Mouse (Mus musculus): ENCODE measurements around the gene Mtfmt. TPM values are rescaled to one million over a fixed set of nuclear protein-coding genes. Genes with fewer than 3 reads are reported as not detected.

Mtfmt gene
- polyA plus RNA-seq, 1 experiment from 2014 or later = 24.0 TPM

- H3K9me3 ChIP-seq (ENCODE audit: control insufficient read depth, low read length) = no peaks in the 10 kb centered on the region
- 68% methylated on average over 11 of the region's 11 CpGs for WGBS
- ATAC-seq = no peak
These were observed 32.1 kb downstream of the Mtfmt start for GRCm38 (mm10) chr9:65467686-65468085.

GRCm38 (mm10) chr9:65472769-65473168, 37.2 kb downstream of the Mtfmt start:
- Histone ChIP-seq H3K9me3 (ENCODE audit: control insufficient read depth, low read length) (no peaks in the 10 kb centered on the region), H3K4me3 (ENCODE audit: low read length) (no peak overlapping the region), H3K36me3 (ENCODE audit: control insufficient read depth, insufficient read depth, low read length) (peaks cover 2% of the 10 kb centered on the region; the same call in 1 of the 2 replicates), H3K4me1 (ENCODE audit: control insufficient read depth, insufficient read depth, low read length) (no peaks in the 10 kb centered on the region), H3K9ac (ENCODE audit: low read depth, low read length) (no peak overlapping the region), H3K27ac (ENCODE audit: low read length) (no peak overlapping the region), H3K4me2 (ENCODE audit: low read depth, low read length) (no peak overlapping the region), H3K27me3 (replicated peaks; ENCODE audit: control insufficient read depth, insufficient read depth, low read length) (no peaks in the 10 kb centered on the region)
- no peak for ATAC-seq
- 82% methylated on average over 4 of the region's 4 CpGs for WGBS

More at GRCm38 (mm10) chr9:65467686-65468085, 32.1 kb downstream of the Mtfmt start:
- Histone ChIP-seq H3K36me3 (ENCODE audit: control insufficient read depth, insufficient read depth, low read length) (0 out of 2 replicates have a peak, but pooled peaks cover 7% of the 10 kb centered on the region), H3K27ac (ENCODE audit: low read length) (no peak overlapping the region), H3K9ac (ENCODE audit: low read depth, low read length) (no peak overlapping the region), H3K4me2 (ENCODE audit: low read depth, low read length) (no peak overlapping the region), H3K4me3 (ENCODE audit: low read length) (no peak overlapping the region), H3K4me1 (ENCODE audit: control insufficient read depth, insufficient read depth, low read length) (peaks cover 2% of the 10 kb centered on the region; the same call in 1 of the 2 replicates), H3K27me3 (replicated peaks; ENCODE audit: control insufficient read depth, insufficient read depth, low read length) (no peaks in the 10 kb centered on the region)

DNA sequence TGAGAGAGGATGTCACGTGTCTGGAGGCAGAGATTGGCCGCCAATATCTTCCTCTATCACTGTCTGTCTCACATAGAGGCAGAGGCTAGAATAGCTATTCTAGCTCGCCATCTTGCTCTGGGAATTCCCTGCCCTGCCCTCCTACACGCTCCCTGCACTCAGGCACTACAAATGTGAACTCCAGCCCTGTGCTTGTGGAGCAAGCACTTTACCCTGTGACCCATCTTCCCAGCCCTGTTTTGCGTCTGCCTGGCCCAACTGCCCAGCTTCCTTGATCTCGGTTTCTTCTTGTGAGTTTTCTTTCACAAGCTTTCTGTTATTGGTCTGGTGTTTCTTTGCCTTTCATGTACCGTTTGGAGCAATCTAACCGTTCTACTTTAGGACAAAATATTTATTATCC, 43.6 kb downstream of the Mtfmt start:
- Histone ChIP-seq H3K9ac (ENCODE audit: low read depth, low read length) (no peak overlapping the region), H3K27me3 (replicated peaks; ENCODE audit: control insufficient read depth, insufficient read depth, low read length) (no peaks in the 10 kb centered on the region), H3K9me3 (ENCODE audit: control insufficient read depth, low read length) (no peaks in the 10 kb centered on the region), H3K4me1 (ENCODE audit: control insufficient read depth, insufficient read depth, low read length) (no peaks in the 10 kb centered on the region), H3K27ac (ENCODE audit: low read length) (no peak overlapping the region), H3K4me2 (ENCODE audit: low read depth, low read length) (no peak overlapping the region), H3K36me3 (ENCODE audit: control insufficient read depth, insufficient read depth, low read length) (no peaks in the 10 kb centered on the region; the same call in 1 of the 2 replicates), H3K4me3 (ENCODE audit: low read length) (no peak overlapping the region)
- WGBS = 88% methylated on average over 8 of the region's 8 CpGs
- ATAC-seq = no peak

- H3K4me3 ChIP-seq (ENCODE audit: low read length) = no peak overlapping the region
- H3K36me3 ChIP-seq (ENCODE audit: control insufficient read depth, insufficient read depth, low read length) = no peaks in the 10 kb centered on the region; the same call in 1 of the 2 replicates
These were observed 44.5 kb downstream of the Mtfmt start for GRCm38 (mm10) chr9:65480071-65480470.

DNA sequence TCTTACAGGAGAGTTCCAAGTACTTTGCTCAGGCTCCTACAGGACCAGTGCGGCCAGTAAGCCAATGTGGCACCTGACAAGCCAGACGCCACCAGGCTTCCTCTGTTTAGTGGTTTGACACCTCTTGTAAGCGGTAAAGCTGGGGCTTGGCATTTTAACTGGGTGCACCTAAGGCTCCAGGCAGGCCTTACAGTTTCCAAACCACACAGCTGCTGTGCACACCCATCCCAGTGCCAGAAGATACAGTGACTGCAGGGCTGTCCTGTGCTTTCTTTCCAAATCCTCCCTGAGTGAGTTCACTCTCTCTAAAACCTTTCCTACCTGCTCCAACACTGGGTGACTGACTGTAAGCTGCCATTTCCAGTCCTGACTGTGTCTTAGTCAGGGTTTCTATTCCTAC, 55.9 kb downstream of the Mtfmt start:
- Histone ChIP-seq H3K27me3 (replicated peaks; ENCODE audit: control insufficient read depth, insufficient read depth, low read length) (no peaks in the 10 kb centered on the region), H3K9ac (ENCODE audit: low read depth, low read length) (no peak overlapping the region), H3K4me3 (ENCODE audit: low read length) (no peak overlapping the region), H3K4me2 (ENCODE audit: low read depth, low read length) (no peak overlapping the region), H3K36me3 (ENCODE audit: control insufficient read depth, insufficient read depth, low read length) (no peaks in the 10 kb centered on the region), H3K27ac (ENCODE audit: low read length) (no peak overlapping the region), H3K4me1 (ENCODE audit: control insufficient read depth, insufficient read depth, low read length) (no peaks in the 10 kb centered on the region), H3K9me3 (ENCODE audit: control insufficient read depth, low read length) (no peaks in the 10 kb centered on the region)
- no peak for ATAC-seq
- WGBS = 91% methylated on average over 3 of the region's 3 CpGs

More at GRCm38 (mm10) chr9:65480071-65480470, 44.5 kb downstream of the Mtfmt start:
- H3K4me1 ChIP-seq (ENCODE audit: control insufficient read depth, insufficient read depth, low read length) = no peaks in the 10 kb centered on the region
- H3K9me3 ChIP-seq (ENCODE audit: control insufficient read depth, low read length) = no peaks in the 10 kb centered on the region
- H3K27me3 ChIP-seq (replicated peaks; ENCODE audit: control insufficient read depth, insufficient read depth, low read length) = no peaks in the 10 kb centered on the region
- WGBS = 88% methylated on average over 5 of the region's 5 CpGs
- no peak overlapping the region for H3K4me2 ChIP-seq (ENCODE audit: low read depth, low read length)
- no peak for ATAC-seq
- H3K27ac ChIP-seq (ENCODE audit: low read length) = no peak overlapping the region
- H3K9ac ChIP-seq (ENCODE audit: low read depth, low read length) = no peak overlapping the region

DNA sequence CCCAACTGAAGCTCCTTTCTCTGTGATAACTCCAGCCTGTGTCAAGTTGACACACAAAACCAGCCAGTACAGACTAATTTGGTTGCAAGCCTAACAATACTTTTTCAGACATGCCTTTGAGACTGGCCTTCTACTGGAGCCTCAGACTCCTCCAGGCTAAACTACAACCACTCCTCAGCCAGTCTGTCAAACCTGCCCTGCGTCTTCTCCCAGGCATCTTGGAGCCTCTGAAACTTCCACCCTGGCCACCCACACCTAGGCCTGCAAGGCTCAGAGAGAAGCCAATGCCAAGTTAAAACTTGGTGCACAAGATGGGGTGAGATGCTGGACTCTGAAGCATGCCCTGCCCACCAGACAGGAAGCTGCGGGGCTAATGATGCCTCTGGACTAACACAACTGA, 56.8 kb downstream of the Mtfmt start:
- Histone ChIP-seq H3K27me3 (replicated peaks; ENCODE audit: control insufficient read depth, insufficient read depth, low read length) (no peaks in the 10 kb centered on the region), H3K9ac (ENCODE audit: low read depth, low read length) (no peak overlapping the region), H3K4me2 (ENCODE audit: low read depth, low read length) (no peak overlapping the region), H3K4me3 (ENCODE audit: low read length) (no peak overlapping the region), H3K27ac (ENCODE audit: low read length) (no peak overlapping the region), H3K36me3 (ENCODE audit: control insufficient read depth, insufficient read depth, low read length) (no peaks in the 10 kb centered on the region), H3K4me1 (ENCODE audit: control insufficient read depth, insufficient read depth, low read length) (no peaks in the 10 kb centered on the region), H3K9me3 (ENCODE audit: control insufficient read depth, low read length) (no peaks in the 10 kb centered on the region)
- 86% methylated on average over 2 of the region's 2 CpGs for WGBS
- no peak for ATAC-seq

DNA sequence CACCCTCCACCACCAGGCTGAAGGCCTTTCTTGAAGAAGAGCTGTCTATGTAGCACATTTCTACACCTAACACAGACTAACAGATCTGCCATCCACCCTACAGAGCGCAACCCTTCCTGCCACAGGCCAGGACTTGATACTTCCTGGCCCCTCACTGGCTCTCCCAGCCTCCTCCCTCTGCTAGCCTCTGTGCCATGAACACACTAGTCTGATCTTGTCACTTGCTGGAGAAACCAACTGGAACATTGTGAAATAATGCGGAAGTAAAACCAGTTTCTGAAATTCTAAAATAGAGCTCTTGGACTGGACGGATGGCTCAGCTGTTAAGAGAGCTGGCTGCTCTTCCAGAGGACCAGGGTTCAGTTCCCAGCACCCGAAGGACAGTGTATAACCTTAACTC, 57.3 kb downstream of the Mtfmt start:
- 90% methylated on average over 4 of the region's 4 CpGs for WGBS
- no peak overlapping the region for H3K9ac ChIP-seq (ENCODE audit: low read depth, low read length)
- no peaks in the 10 kb centered on the region for H3K9me3 ChIP-seq (ENCODE audit: control insufficient read depth, low read length)
- no peaks in the 10 kb centered on the region for H3K36me3 ChIP-seq (ENCODE audit: control insufficient read depth, insufficient read depth, low read length)
- no peaks in the 10 kb centered on the region for H3K4me1 ChIP-seq (ENCODE audit: control insufficient read depth, insufficient read depth, low read length)
- no peak overlapping the region for H3K27ac ChIP-seq (ENCODE audit: low read length)
- no peak overlapping the region for H3K4me2 ChIP-seq (ENCODE audit: low read depth, low read length)
- H3K27me3 ChIP-seq (replicated peaks; ENCODE audit: control insufficient read depth, insufficient read depth, low read length) = no peaks in the 10 kb centered on the region
- no peak for ATAC-seq
- H3K4me3 ChIP-seq (ENCODE audit: low read length) = no peak overlapping the region

- ATAC-seq = no peak
- Histone ChIP-seq H3K4me3 (ENCODE audit: low read length) (no peak overlapping the region), H3K9me3 (ENCODE audit: control insufficient read depth, low read length) (no peaks in the 10 kb centered on the region), H3K9ac (ENCODE audit: low read depth, low read length) (no peak overlapping the region), H3K4me1 (ENCODE audit: control insufficient read depth, insufficient read depth, low read length) (no peaks in the 10 kb centered on the region), H3K27me3 (replicated peaks; ENCODE audit: control insufficient read depth, insufficient read depth, low read length) (no peaks in the 10 kb centered on the region), H3K4me2 (ENCODE audit: low read depth, low read length) (no peak overlapping the region), H3K27ac (ENCODE audit: low read length) (no peak overlapping the region), H3K36me3 (ENCODE audit: control insufficient read depth, insufficient read depth, low read length) (no peaks in the 10 kb centered on the region)
- WGBS = 45% methylated on average over 8 of the region's 8 CpGs
These were observed 66.6 kb downstream of the Mtfmt start for GRCm38 (mm10) chr9:65502146-65502545.
